Mouse (Mus musculus) CD4-positive, CD25-positive, alpha-beta regulatory T cell, adult 4 months (primary cell): ENCODE measurements around the gene Apol7b. TPM values are rescaled to one million over a fixed set of nuclear protein-coding genes. Genes with fewer than 3 reads are reported as not detected.

ENCODE experiments used
- ATAC-seq: one replicate; pipeline ENCODE4 v1.8.0; 2017
- polyA plus RNA-seq, 2 experiments: library from polyadenylated mRNA; unstranded; fragments of 100-300 nt; shearing (Covaris generic); gene quantifications; one replicate each; pipeline ENCODE4 v1.2.1; 2017

Apol7b gene
- polyA plus RNA-seq, 2 experiments from 2014 or later = 0.54 to 0.65 TPM

- no peak for ATAC-seq
Observed at GRCm38 (mm10) chr15:77384340-77385030, 62.8 kb downstream of the Apol7b start.

GRCm38 (mm10) chr15:77382880-77383279 is 64.4 kb downstream of the Apol7b start:
- no peak for ATAC-seq

GRCm38 (mm10) chr15:77382271-77382850 is 64.9 kb downstream of the Apol7b start:
- no peak for ATAC-seq

GRCm38 (mm10) chr15:77381481-77381880 is 65.8 kb downstream of the Apol7b start:
- no peak for ATAC-seq

- no peak for ATAC-seq
Observed at GRCm38 (mm10) chr15:77379921-77380320, 67.4 kb downstream of the Apol7b start.

GRCm38 (mm10) chr15:77377419-77377818 is 69.9 kb downstream of the Apol7b start:
- ATAC-seq = no peak

GRCm38 (mm10) chr15:77376920-77377319 is 70.4 kb downstream of the Apol7b start:
- ATAC-seq = no peak

Other genes with a start within 250 kb of the Apol7b start
- gene Rbfox2, start 140.5 kb downstream of the Apol7b start, polyA plus RNA-seq = not detected
- not detected for gene Apol7a, start 48.4 kb downstream of the Apol7b start, polyA plus RNA-seq
- gene Apol9a, start 36.4 kb downstream of the Apol7b start, polyA plus RNA-seq = 10 to 100 TPM; 11.0 to 17.0 TPM
- gene Apol10a, start 29.6 kb upstream of the Apol7b start, polyA plus RNA-seq = under 1 TPM in 1 of 2 experiments, not detected in 1; 0.22 TPM
- not detected for gene Apol11a, start 60.8 kb upstream of the Apol7b start, polyA plus RNA-seq
- under 1 TPM in 1 of 2 experiments, not detected in 1; 0.59 TPM for gene Apol7c, start 85.8 kb upstream of the Apol7b start, polyA plus RNA-seq
- not detected for gene 1700025B11Rik, start 114.4 kb upstream of the Apol7b start, polyA plus RNA-seq
- gene Apol10b, start 148.6 kb upstream of the Apol7b start, polyA plus RNA-seq = 10 to 100 TPM; 10.1 to 14.3 TPM
- gene Gm36245, start 151.8 kb upstream of the Apol7b start, polyA plus RNA-seq = not detected
- gene Apol11b, start 195.8 kb upstream of the Apol7b start, polyA plus RNA-seq = under 1 TPM; 0.27 to 0.49 TPM